Mouse (Mus musculus): Measurements from ENCODE around the gene Dhps. TPM values are rescaled to one million over a fixed set of nuclear protein-coding genes. Genes with fewer than 3 reads are reported as not detected.
A peak's percentile ranks its signal among the peaks of the same experiment; 100 is the strongest.

Dhps gene
- total RNA-seq (2021) = 10 to 100 TPM; 53.2 to 56.1 TPM
- long read RNA-seq, transcript Dhps-201 (9 exons, 1,333 nt) = major isoform, 15 of 23 reads
- long read RNA-seq, partial matches to known transcripts = 0 of 23 reads
- long read RNA-seq, other reads (novel, unspliced or antisense) = 7 of 23 reads

- peak; percentile 86 to 96 for DNase-seq (ENCODE audit: low spot score in 2 of 2)
Measured at GRCm38 (mm10) chr8:85071514-85072281, at the start of gene Dhps. TSS of gene Dhps (plus strand) at chr8:85071757.

GRCm38 (mm10) chr8:85023846-85024245, 47.7 kb upstream of the Dhps start:
- no peak for DNase-seq (ENCODE audit: low spot score in 2 of 2)

GRCm38 (mm10) chr8:85025098-85025932, 46.2 kb upstream of the Dhps start, which contains the start of gene Asna1:
TSS of gene Asna1 (minus strand) at chr8:85025281.
- peak; percentile 80 to 93 for DNase-seq (ENCODE audit: low spot score in 2 of 2)

GRCm38 (mm10) chr8:85026670-85027515, 44.7 kb upstream of the Dhps start, which contains the start of gene Trir:
TSS of gene Trir (plus strand) at chr8:85026823.
- peak; percentile 93 to 97 for DNase-seq (ENCODE audit: low spot score in 2 of 2)

DNA sequence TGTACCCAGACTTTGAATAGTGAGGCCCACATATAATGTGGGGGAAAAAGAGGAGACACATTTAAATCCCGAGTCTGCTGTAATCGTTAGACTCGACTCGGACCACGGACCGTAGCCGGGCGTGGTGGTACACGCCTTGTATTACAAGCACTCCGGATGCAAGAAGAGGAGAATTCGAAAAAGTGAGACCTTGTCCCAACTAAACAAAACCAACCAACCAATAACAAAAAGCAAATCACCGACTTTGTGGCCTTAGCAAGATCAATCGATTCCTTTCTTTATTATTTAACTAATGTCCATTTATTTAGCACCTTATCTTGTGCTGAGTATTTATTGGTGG, 44.1 kb upstream of the Dhps start:
- DNase-seq (ENCODE audit: low spot score in 2 of 2) = no peak

GRCm38 (mm10) chr8:85027922-85028321, 43.6 kb upstream of the Dhps start:
- DNase-seq (ENCODE audit: low spot score in 2 of 2) = no peak

DNA sequence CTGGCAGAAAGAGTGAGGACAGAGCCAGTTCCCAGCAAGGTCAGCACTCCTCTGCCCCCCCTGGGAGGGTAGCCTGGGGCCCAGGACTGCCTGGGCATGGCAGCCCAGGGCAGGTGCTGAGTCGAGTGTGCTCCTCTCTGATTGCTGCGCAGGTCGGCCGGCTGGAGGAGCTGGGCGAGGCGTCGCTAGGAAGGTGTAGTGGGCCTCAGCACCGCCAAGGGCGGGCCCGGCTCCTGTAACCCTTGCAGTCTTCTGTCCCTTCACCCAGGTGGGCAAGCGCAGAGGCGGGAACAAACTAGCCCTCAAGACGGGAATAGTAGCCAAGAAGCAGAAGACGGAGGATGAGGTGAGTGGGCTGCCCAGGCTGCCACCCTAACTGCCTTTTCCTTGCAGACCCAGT, 42.3 kb upstream of the Dhps start:
- no peak for DNase-seq (ENCODE audit: low spot score in 2 of 2)

DNA sequence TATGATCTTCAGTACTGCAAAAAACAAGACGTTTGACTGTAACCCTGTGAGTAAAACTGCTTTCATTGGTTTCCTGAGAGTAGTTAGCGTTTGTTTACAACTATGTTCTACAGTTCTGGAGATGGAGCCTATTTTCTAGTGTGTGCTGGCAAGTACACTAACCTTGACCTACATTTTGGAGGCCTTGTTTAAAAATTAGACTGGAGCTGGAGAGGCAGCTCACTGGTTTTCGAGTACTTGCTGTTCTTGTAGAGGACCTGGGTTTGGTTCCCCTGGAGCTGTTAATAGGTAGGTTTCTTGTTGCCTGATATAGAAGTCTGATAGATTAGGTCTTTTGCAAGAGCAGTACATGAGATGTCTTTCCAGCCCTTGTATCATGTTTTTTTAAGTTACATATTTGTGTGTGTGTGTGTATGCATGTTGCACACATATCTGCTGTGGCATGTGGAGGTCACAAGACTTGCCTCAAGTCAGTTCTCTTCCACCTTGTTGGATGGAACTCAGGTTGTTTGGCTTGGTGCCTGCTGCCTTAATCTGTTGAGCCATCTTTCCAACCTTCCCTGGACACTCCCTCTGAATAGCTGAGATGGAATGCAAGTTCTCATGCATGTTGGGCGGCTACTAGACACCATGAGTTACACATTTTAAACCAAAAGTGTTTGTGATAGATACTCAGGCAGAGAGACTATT, 38.8 kb upstream of the Dhps start:
- DNase-seq (ENCODE audit: low spot score in 2 of 2) = no peak

GRCm38 (mm10) chr8:85033867-85034266, 37.7 kb upstream of the Dhps start:
- no peak for DNase-seq (ENCODE audit: low spot score in 2 of 2)

DNA sequence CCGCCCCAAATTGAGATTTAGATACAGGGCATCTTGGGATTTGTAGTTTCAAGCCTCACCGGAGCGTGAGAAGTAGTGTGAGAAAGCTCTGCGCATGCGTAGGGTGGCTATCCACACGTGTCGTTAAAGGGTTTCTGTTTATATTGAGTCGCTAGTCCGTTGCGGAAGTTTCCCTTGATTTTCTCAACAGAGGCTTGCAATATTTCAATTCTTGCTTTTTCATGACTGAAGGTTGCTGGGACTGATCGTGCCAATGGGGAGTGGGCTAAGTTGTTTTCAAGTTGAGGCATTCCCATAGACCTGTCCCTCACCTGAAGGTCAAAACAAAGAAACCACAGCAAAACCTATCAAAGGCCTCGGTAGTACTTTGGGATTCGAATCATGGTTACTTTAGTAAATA, 36.8 kb upstream of the Dhps start:
- DNase-seq (ENCODE audit: low spot score in 2 of 2) = peak in 1 of 2 experiments; percentile 77

DNA sequence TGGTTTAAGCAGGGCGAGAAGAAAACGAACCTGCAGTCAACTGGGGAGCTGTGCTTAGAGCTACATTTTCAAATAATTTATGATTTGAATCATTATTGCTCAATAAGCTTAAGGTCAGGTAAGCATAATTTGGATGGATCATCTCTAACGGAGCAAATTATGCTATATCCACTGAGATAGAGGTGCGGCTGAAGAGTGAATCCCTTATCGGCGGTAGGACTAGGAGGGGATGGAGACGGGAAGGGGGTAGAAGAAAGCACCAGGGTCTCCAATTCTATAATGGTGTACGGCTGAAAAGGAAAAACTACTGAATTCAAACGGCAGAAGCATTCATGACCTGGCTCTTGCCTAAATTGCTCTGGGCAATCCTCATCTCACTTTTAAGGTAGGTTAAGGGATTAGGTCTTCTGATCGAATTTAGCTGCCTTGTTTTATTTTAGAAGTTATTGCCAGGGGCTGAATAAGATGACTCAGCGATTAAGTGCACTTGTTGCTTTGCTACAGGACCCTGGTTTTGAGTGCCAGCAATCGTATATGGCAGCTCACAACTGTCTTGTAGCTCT, 36.3 kb upstream of the Dhps start:
- no peak for DNase-seq (ENCODE audit: low spot score in 2 of 2)

- DNase-seq (ENCODE audit: low spot score in 2 of 2) = no peak
Measured at GRCm38 (mm10) chr8:85035728-85036310, 35.7 kb upstream of the Dhps start.

DNA sequence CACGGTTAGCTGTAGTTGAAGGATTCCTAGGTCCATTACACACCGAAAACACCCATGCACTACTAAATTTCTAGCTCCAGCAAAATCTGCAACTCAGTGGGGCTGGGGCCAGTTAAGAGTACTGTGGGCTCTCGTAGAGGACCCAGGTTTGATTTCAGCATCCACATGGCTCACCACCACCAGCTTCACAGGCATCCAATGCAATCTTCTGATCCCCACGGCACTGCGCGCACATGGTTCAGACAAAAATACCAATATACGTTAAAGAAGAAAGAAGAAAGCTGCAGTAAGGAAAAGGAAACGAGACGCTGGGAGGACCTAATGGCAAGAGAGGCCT, 35.2 kb upstream of the Dhps start:
- DNase-seq (ENCODE audit: low spot score in 2 of 2) = no peak

DNA sequence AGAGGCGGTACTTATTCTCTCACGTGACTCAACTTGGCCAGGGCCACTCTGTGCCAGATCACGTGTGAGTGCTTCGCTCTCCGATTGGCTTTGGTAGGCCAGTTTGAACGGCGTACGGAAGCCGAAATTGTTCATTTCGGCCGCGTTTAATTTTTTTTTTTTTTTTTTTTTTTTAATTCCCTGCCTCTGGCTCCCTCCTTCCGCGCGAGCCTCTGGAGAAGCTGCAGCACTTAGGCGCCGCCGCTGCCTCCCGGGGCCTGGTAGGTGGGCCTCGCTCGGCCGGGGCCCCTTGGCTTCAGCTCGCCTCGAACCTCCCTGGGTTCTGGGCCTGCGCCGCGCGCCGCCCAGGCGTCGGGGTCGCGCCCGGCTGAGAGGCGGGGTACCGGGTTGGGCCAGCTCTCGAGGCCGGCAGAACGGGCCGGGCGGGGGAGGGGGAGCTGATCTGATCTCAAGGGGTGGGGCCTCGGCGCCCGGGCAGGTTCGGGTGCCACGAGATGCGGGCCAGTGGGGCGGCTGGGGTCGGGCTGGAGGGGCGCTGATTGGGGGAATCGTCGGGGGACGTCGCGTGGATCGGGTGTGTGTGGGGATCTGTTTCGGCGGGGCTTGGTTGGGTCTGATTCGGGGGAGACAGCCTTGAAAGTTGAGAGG, 34.7 kb upstream of the Dhps start, which contains the start of gene Tnpo2:
TSS of gene Tnpo2 (plus strand) at position 198 of the 648 bp plus-strand sequence.
- peak; percentile 90 to 97 for DNase-seq (ENCODE audit: low spot score in 2 of 2)

DNA sequence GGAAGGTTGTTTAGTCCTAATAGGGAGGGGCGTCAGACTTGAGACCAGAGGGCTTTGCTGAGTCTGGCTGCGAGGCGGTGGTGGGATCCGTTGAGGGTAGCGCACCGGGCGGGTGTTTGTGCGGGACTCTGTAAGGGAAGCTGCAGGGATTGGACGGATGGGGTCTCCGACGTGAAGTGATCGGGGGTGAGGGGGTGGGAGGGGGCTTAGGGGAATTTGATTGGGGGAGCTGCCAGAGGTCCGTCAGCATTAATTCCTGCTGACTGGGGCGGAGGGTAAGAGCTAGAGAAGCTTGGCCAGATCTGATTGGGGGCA, 34.2 kb upstream of the Dhps start:
- no peak for DNase-seq (ENCODE audit: low spot score in 2 of 2)

DNA sequence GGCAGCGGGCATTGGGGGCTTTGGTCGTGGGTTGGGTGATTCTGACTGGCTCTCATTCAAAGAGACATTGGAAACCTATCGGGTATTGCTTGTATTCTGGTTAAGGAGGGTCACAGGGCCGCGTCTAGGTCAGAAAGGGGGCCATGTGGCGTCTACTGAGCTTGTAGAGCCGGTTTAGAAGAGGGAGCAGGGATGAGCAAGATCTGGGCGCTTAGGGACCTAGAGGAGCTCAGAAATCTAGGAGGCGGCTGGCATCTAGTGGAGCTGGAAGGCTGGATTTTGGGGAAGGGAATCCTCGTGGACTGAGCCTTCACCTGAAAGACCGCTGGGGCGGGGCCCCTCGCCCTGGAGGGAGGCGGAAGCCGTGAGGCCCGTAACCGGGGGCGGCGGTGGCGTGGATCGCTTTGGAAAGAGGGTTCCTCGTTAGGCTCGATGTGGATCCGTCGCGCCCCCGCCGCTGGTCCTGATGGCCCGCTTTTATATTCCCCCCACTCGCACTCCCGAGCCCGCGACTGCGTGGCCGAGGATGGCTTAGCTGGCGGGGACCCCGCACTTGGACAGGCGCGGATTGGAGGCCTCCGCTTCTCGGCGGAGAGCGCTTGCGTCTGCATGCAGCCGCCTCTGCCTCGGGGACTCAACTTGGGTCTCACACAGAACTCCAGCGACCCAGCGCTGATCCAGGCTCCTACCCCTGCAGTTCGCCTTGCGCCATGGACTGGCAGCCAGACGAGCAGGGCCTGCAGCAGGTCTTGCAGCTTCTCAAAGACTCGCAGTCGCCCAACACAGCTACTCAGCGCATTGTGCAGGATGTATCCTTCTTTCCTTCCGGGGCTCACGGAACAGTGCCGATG, 33.7 kb upstream of the Dhps start:
- DNase-seq (ENCODE audit: low spot score in 2 of 2) = peak; percentile 51 to 60

DNA sequence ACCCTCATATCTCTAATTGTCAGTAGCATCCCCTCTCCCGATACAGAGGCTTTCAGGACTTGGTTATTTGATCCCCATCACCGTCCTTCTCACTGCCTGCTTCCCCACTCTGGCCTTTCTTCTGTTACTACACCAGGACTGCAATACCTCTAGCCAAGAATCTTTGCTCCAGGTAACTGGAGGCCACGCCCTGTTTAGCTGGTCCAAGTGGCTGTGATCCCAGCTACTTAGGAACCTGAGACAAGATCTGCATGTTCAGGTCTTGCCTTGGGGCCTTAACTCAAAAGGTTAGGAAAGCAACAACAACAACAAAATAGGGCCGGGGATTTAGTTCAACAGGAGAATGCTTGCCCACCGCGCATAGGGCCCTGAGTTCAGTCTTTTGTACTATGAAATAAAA, 27.9 kb upstream of the Dhps start:
- DNase-seq (ENCODE audit: low spot score in 2 of 2) = no peak

GRCm38 (mm10) chr8:85057367-85057766, 14.2 kb upstream of the Dhps start:
- DNase-seq (ENCODE audit: low spot score in 2 of 2) = no peak

All from layer of hippocampus, adult 18-20 months (tissue).